Mouse (Mus musculus): ENCODE measurements at regions not wholly inside any gene's neighbourhood (a gene's known extent, or its start where the extent isn't known, plus 50 kb on each side); places are given as distances from the start of the nearest gene placed in this dataset.
A peak's percentile ranks its signal among the peaks of the same experiment; 100 is the strongest.

GRCm38 (mm10) chr12:54495701-54496374 is 160.5 kb downstream of the Sptssa start:
- H3K27ac ChIP-seq (ENCODE audit: insufficient read depth, low read depth, low read length), result no peak overlapping the region
- H3K4me1 ChIP-seq (ENCODE audit: control insufficient read depth, insufficient read depth, insufficient read length, low read length), result peaks cover 3% of the 10 kb centered on the region; the same call in 1 of the 2 replicates
- TF ChIP-seq CTCF (IDR thresholded peaks at IDR 0.05; ENCODE audit: extremely low read depth, insufficient read length, insufficient replicate concordance, low read depth, low read length) (no peak), POLR2A (IDR thresholded peaks at IDR 0.05; ENCODE audit: low read depth, low read length) (no peak)
- H3K36me3 ChIP-seq (ENCODE audit: control insufficient read depth, insufficient read depth, low read length), result no peaks in the 10 kb centered on the region
- no peaks in the 10 kb centered on the region for H3K27me3 ChIP-seq (ENCODE audit: control insufficient read depth, insufficient read depth, low read length)
- no peak overlapping the region for H3K4me3 ChIP-seq (ENCODE audit: low read depth, low read length)
- WGBS, result 39% methylated on average over 4 of the region's 4 CpGs

- H3K36me3 ChIP-seq (ENCODE audit: control insufficient read depth, insufficient read depth, low read length), result no peaks in the 10 kb centered on the region
- no peak for TF ChIP-seq CTCF (IDR thresholded peaks at IDR 0.05; ENCODE audit: extremely low read depth, insufficient read length, insufficient replicate concordance, low read depth, low read length)
- no peak for TF ChIP-seq POLR2A (IDR thresholded peaks at IDR 0.05; ENCODE audit: low read depth, low read length)
- H3K27me3 ChIP-seq (ENCODE audit: control insufficient read depth, insufficient read depth, low read length), result no peaks in the 10 kb centered on the region
- H3K27ac ChIP-seq (ENCODE audit: insufficient read depth, low read depth, low read length), result peak overlapping the region; percentile 22; the same call in 1 of the 2 replicates
- peaks cover 5% of the 10 kb centered on the region; the same call in 1 of the 2 replicates for H3K4me1 ChIP-seq (ENCODE audit: control insufficient read depth, insufficient read depth, insufficient read length, low read length)
- WGBS, result 77% methylated on average over 7 of the region's 7 CpGs
- H3K4me3 ChIP-seq (ENCODE audit: low read depth, low read length), result no peak overlapping the region
Observed at GRCm38 (mm10) chr12:54494756-54495375, 161.5 kb downstream of the Sptssa start.

GRCm38 (mm10) chr12:54492737-54493136 is 163.6 kb downstream of the Sptssa start:
- Histone ChIP-seq H3K36me3 (ENCODE audit: control insufficient read depth, insufficient read depth, low read length) (no peaks in the 10 kb centered on the region), H3K27me3 (ENCODE audit: control insufficient read depth, insufficient read depth, low read length) (no peaks in the 10 kb centered on the region), H3K4me3 (ENCODE audit: low read depth, low read length) (no peak overlapping the region), H3K27ac (ENCODE audit: insufficient read depth, low read depth, low read length) (no peak overlapping the region), H3K4me1 (ENCODE audit: control insufficient read depth, insufficient read depth, insufficient read length, low read length) (peaks cover 5% of the 10 kb centered on the region; the same call in 1 of the 2 replicates)
- TF ChIP-seq CTCF (IDR thresholded peaks at IDR 0.05; ENCODE audit: extremely low read depth, insufficient read length, insufficient replicate concordance, low read depth, low read length) (no peak), POLR2A (IDR thresholded peaks at IDR 0.05; ENCODE audit: low read depth, low read length) (no peak)
- WGBS, result 22% methylated on average over 10 of the region's 10 CpGs

- Histone ChIP-seq H3K4me3 (ENCODE audit: low read depth, low read length) (no peak overlapping the region), H3K27ac (ENCODE audit: insufficient read depth, low read depth, low read length) (no peak overlapping the region), H3K27me3 (ENCODE audit: control insufficient read depth, insufficient read depth, low read length) (no peaks in the 10 kb centered on the region), H3K36me3 (ENCODE audit: control insufficient read depth, insufficient read depth, low read length) (no peaks in the 10 kb centered on the region), H3K4me1 (ENCODE audit: control insufficient read depth, insufficient read depth, insufficient read length, low read length) (peaks cover 5% of the 10 kb centered on the region; the same call in 1 of the 2 replicates)
- TF ChIP-seq POLR2A (IDR thresholded peaks at IDR 0.05; ENCODE audit: low read depth, low read length) (no peak), CTCF (IDR thresholded peaks at IDR 0.05; ENCODE audit: extremely low read depth, insufficient read length, insufficient replicate concordance, low read depth, low read length) (no peak)
- 78% methylated on average over 2 of the region's 2 CpGs for WGBS
Observed at GRCm38 (mm10) chr12:54490460-54490859, 165.9 kb downstream of the Sptssa start.

- 2% methylated on average over 8 of the region's 8 CpGs for WGBS
- H3K36me3 ChIP-seq (ENCODE audit: control insufficient read depth, insufficient read depth, low read length), result no peaks in the 10 kb centered on the region
- TF ChIP-seq CTCF (IDR thresholded peaks at IDR 0.05; ENCODE audit: extremely low read depth, insufficient read length, insufficient replicate concordance, low read depth, low read length) (peak; percentile 83; the same call in 1 of the 2 replicates), POLR2A (IDR thresholded peaks at IDR 0.05; ENCODE audit: low read depth, low read length) (no peak)
Observed at GRCm38 (mm10) chr12:54489675-54490074, 166.7 kb downstream of the Sptssa start.

GRCm38 (mm10) chr12:54487689-54488088 is 168.7 kb downstream of the Sptssa start:
- Histone ChIP-seq H3K4me3 (ENCODE audit: low read depth, low read length) (no peak overlapping the region), H3K27me3 (ENCODE audit: control insufficient read depth, insufficient read depth, low read length) (no peaks in the 10 kb centered on the region), H3K27ac (ENCODE audit: insufficient read depth, low read depth, low read length) (no peak overlapping the region), H3K36me3 (ENCODE audit: control insufficient read depth, insufficient read depth, low read length) (no peaks in the 10 kb centered on the region), H3K4me1 (ENCODE audit: control insufficient read depth, insufficient read depth, insufficient read length, low read length) (peaks cover 3% of the 10 kb centered on the region; the same call in 1 of the 2 replicates)
- no peak for TF ChIP-seq CTCF (IDR thresholded peaks at IDR 0.05; ENCODE audit: extremely low read depth, insufficient read length, insufficient replicate concordance, low read depth, low read length)
- no peak for TF ChIP-seq POLR2A (IDR thresholded peaks at IDR 0.05; ENCODE audit: low read depth, low read length)
- WGBS, result 80% methylated on average over 4 of the region's 4 CpGs

More at GRCm38 (mm10) chr12:54489675-54490074, 166.7 kb downstream of the Sptssa start:
- Histone ChIP-seq H3K27ac (ENCODE audit: insufficient read depth, low read depth, low read length) (no peak overlapping the region), H3K4me3 (ENCODE audit: low read depth, low read length) (no peak overlapping the region), H3K27me3 (ENCODE audit: control insufficient read depth, insufficient read depth, low read length) (no peaks in the 10 kb centered on the region), H3K4me1 (ENCODE audit: control insufficient read depth, insufficient read depth, insufficient read length, low read length) (peaks cover 5% of the 10 kb centered on the region; the same call in 1 of the 2 replicates)

- 54% methylated on average over 4 of the region's 4 CpGs for WGBS
- TF ChIP-seq POLR2A (IDR thresholded peaks at IDR 0.05; ENCODE audit: low read depth, low read length) (no peak), CTCF (IDR thresholded peaks at IDR 0.05; ENCODE audit: extremely low read depth, insufficient read length, insufficient replicate concordance, low read depth, low read length) (no peak)
- H3K27ac ChIP-seq (ENCODE audit: insufficient read depth, low read depth, low read length), result no peak overlapping the region
- H3K27me3 ChIP-seq (ENCODE audit: control insufficient read depth, insufficient read depth, low read length), result no peaks in the 10 kb centered on the region
- H3K4me3 ChIP-seq (ENCODE audit: low read depth, low read length), result no peak overlapping the region
- H3K36me3 ChIP-seq (ENCODE audit: control insufficient read depth, insufficient read depth, low read length), result no peaks in the 10 kb centered on the region
- H3K4me1 ChIP-seq (ENCODE audit: control insufficient read depth, insufficient read depth, insufficient read length, low read length), result peaks cover 2% of the 10 kb centered on the region; the same call in 1 of the 2 replicates
Observed at GRCm38 (mm10) chr12:54482020-54482419, 174.4 kb downstream of the Sptssa start.
